9 mouse cellular contexts compared by ENCODE assay signal in the genomic region with DNA sequence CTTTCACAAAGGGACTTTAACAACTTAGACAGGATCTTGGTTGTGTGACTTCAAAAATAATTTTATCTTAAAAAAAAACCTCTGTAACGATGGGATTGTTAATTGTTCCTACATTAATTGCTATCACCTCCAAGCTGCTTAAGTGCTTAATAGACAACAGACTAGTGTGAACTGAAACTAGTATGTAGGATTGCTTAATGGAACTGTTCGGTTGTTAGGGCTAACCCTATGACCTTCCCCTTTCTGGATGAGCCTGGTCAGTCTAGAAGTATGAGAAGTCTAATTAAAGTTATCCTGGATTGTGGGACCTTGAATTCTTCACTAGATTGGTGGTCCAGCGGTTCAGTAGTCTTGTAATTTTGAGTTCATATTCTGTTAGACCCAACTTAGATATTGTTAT. TPM values are rescaled to one million over a fixed set of nuclear protein-coding genes. Genes with fewer than 3 reads are reported as not detected.
DNase-seq lines count a peak whose midpoint lies in the region; ATAC-seq and TF ChIP-seq lines count a peak whose summit lies in the region.
"Had no signal": no experiment of that assay in that cellular context is flagged by ENCODE, and none has a peak within 500 bp of the region (broad histone marks: within the 10 kb centered on the region; RNA-seq: fewer than 3 reads in every experiment).

No protein-coding gene starts in this region.

- peak overlapping the region; percentile 87 for H3K4me2 ChIP-seq in heart, embryonic 15.5 days

- no peaks in the 10 kb centered on the region for H3K27me3 ChIP-seq in heart, embryonic 15.5 days
- no peaks in the 10 kb centered on the region for H3K27me3 ChIP-seq in ES-Bruce4 (ENCODE audit: control insufficient read depth, insufficient read depth, low read length, poor library complexity, severe bottlenecking)
- H3K27me3 ChIP-seq in midbrain, embryonic 10.5 days (ENCODE audit: low read depth, poor library complexity, severe bottlenecking) = no peaks in the 10 kb centered on the region

- peaks cover 24% of the 10 kb centered on the region for H3K4me1 ChIP-seq in heart, embryonic 15.5 days (replicated peaks)
- H3K4me1 ChIP-seq in ES-Bruce4 (ENCODE audit: control insufficient read depth, insufficient read depth, low read length) = no peaks in the 10 kb centered on the region
- H3K4me1 ChIP-seq in midbrain, embryonic 10.5 days = peaks cover 31% of the 10 kb centered on the region

- no peak overlapping the region for H3K27ac ChIP-seq in heart, embryonic 15.5 days
- no peak overlapping the region for H3K27ac ChIP-seq in ES-Bruce4 (ENCODE audit: insufficient read depth, low read length)
- no peak overlapping the region for H3K27ac ChIP-seq in midbrain, embryonic 10.5 days (replicated peaks)

- WGBS in heart, embryonic 15.5 days = 80% methylated on average over 3 of the region's 3 CpGs
- 94% methylated on average over 3 of the region's 3 CpGs for WGBS in midbrain, embryonic 10.5 days

- no peak for DNase-seq in heart, postnatal 4 days
- DNase-seq in midbrain, embryonic 10.5 days (ENCODE audit: low spot score) = no peak
- no peak for DNase-seq in gastrocnemius, postnatal 4 days (ENCODE audit: low spot score in 2 of 2)
- DNase-seq in adrenal gland, postnatal 10 days = no peak
- DNase-seq in frontal cortex, adult 2 months (ENCODE audit: extremely low spot score in 1 of 2, low spot score in 1 of 2) = no peak
- DNase-seq: right cerebral cortex, postnatal 4 days had no signal

- TF ChIP-seq CTCF in ES-Bruce4 (IDR thresholded peaks at IDR 0.05; ENCODE audit: low read depth, low read length) = no peak

- H3K9me3 ChIP-seq in heart, embryonic 15.5 days (replicated peaks) = no peaks in the 10 kb centered on the region
- no peaks in the 10 kb centered on the region for H3K9me3 ChIP-seq in ES-Bruce4 (replicated peaks; ENCODE audit: control insufficient read depth, insufficient read depth, low read length, poor library complexity, severe bottlenecking)
- H3K9me3 ChIP-seq in midbrain, embryonic 10.5 days (replicated peaks) = no peaks in the 10 kb centered on the region

- ATAC-seq in heart, embryonic 15.5 days (replicated peaks; ENCODE audit: insufficient number of reproducible peaks, insufficient read depth, low FRiP score, low read depth) = no peak
- peak; percentile 63 for ATAC-seq in granulocyte monocyte progenitor cell, adult 5-6 weeks (replicated peaks; ENCODE audit: poor library complexity, severe bottlenecking)

- H3K36me3 ChIP-seq in heart, embryonic 15.5 days = no peaks in the 10 kb centered on the region
- H3K36me3 ChIP-seq in ES-Bruce4 (ENCODE audit: control insufficient read depth, insufficient read depth, low read length, poor library complexity, severe bottlenecking) = peaks cover 20% of the 10 kb centered on the region
- peaks cover 4% of the 10 kb centered on the region; the same call in 1 of the 2 replicates for H3K36me3 ChIP-seq in midbrain, embryonic 10.5 days

- TF ChIP-seq POLR2A in ES-Bruce4 (IDR thresholded peaks at IDR 0.05; ENCODE audit: insufficient read depth, low read length) = no peak

- H3K9ac ChIP-seq in heart, embryonic 15.5 days = peak overlapping the region; percentile 97; the same call in 1 of the 2 replicates
- peak overlapping the region; percentile 93 for H3K9ac ChIP-seq in ES-Bruce4 (ENCODE audit: low read depth, poor library complexity, severe bottlenecking)

- no peak for TF ChIP-seq EP300 in ES-Bruce4 (IDR thresholded peaks at IDR 0.05; ENCODE audit: insufficient read depth, low read depth, low read length)

- H3K4me3 ChIP-seq in heart, embryonic 15.5 days = peak overlapping the region; percentile 99
- no peak overlapping the region for H3K4me3 ChIP-seq in ES-Bruce4 (ENCODE audit: low read depth, low read length)
- H3K4me3 ChIP-seq in midbrain, embryonic 10.5 days = peak overlapping the region; percentile 100

RNA-seq across cellular contexts. Expression of a gene that starts 1.7 kb away (rescaled TPM):
- polyA plus RNA-seq in heart, embryonic 15.5 days (2015; fragmentation: Nextera tagmentation; extraction: Ambion mirVana) = 285 and 316 TPM in 2 replicates
- 100 to 1,000 TPM; 282 to 294 TPM for total RNA-seq in heart, postnatal 4 days (2021)
- 231 and 247 TPM in 2 replicates for polyA plus RNA-seq in ES-Bruce4 (2011; ENCODE audit: insufficient read depth, insufficient read length, low read depth, missing spikeins)
- 251 and 283 TPM in 2 replicates for total RNA-seq in granulocyte monocyte progenitor cell, adult 5-6 weeks (2014; fragmentation: Nextera tagmentation)
- total RNA-seq in granulocyte monocyte progenitor cell, adult 5-6 weeks (2017) = 269 and 301 TPM in 2 replicates
- 221 and 223 TPM in 2 replicates for polyA plus RNA-seq in midbrain, embryonic 10.5 days (2016; fragmentation: Nextera tagmentation; extraction: Ambion mirVana)
- total RNA-seq in gastrocnemius, postnatal 4 days (2021) = 100 to 1,000 TPM; 265 to 276 TPM
- 100 to 1,000 TPM; 351 to 364 TPM for total RNA-seq in adrenal gland, postnatal 10 days (2021)
- polyA plus RNA-seq in frontal cortex, adult 2 months (2012; rRNA removed) = 391 and 397 TPM in 2 replicates

RNA-seq across cellular contexts. Expression of a gene that starts 39.7 kb away (rescaled TPM):
- 12.5 and 13.6 TPM in 2 replicates for polyA plus RNA-seq in heart, embryonic 15.5 days (2015; fragmentation: Nextera tagmentation; extraction: Ambion mirVana)
- total RNA-seq in heart, postnatal 4 days (2021) = 1 to 10 TPM; 6.1 TPM
- polyA plus RNA-seq in ES-Bruce4 (2011; ENCODE audit: insufficient read depth, insufficient read length, low read depth, missing spikeins) = 29.0 and 35.2 TPM in 2 replicates
- not detected in 2 replicates for total RNA-seq in granulocyte monocyte progenitor cell, adult 5-6 weeks (2014; fragmentation: Nextera tagmentation)
- 0.56 TPM in 1 of 2 replicates, not detected in the other for total RNA-seq in granulocyte monocyte progenitor cell, adult 5-6 weeks (2017)
- polyA plus RNA-seq in midbrain, embryonic 10.5 days (2016; fragmentation: Nextera tagmentation; extraction: Ambion mirVana) = 19.9 and 22.3 TPM in 2 replicates
- 10 to 100 TPM in 1 of 2 experiments, 1 to 10 TPM in 1; 8.2 to 10.6 TPM for total RNA-seq in gastrocnemius, postnatal 4 days (2021)
- 10 to 100 TPM; 10.3 to 13.4 TPM for total RNA-seq in adrenal gland, postnatal 10 days (2021)
- polyA plus RNA-seq in frontal cortex, adult 2 months (2012; rRNA removed) = 7.0 TPM in 2 replicates

RNA-seq across cellular contexts. Expression of a gene that starts 55.3 kb away (rescaled TPM):
- polyA plus RNA-seq in heart, embryonic 15.5 days (2015; fragmentation: Nextera tagmentation; extraction: Ambion mirVana) = 88.5 and 97.8 TPM in 2 replicates
- total RNA-seq in heart, postnatal 4 days (2021) = 10 to 100 TPM; 76.7 to 80.0 TPM
- 68.0 and 83.3 TPM in 2 replicates for polyA plus RNA-seq in ES-Bruce4 (2011; ENCODE audit: insufficient read depth, insufficient read length, low read depth, missing spikeins)
- total RNA-seq in granulocyte monocyte progenitor cell, adult 5-6 weeks (2014; fragmentation: Nextera tagmentation) = 69.2 and 91.5 TPM in 2 replicates
- 76.6 and 97.6 TPM in 2 replicates for total RNA-seq in granulocyte monocyte progenitor cell, adult 5-6 weeks (2017)
- 77.9 and 83.2 TPM in 2 replicates for polyA plus RNA-seq in midbrain, embryonic 10.5 days (2016; fragmentation: Nextera tagmentation; extraction: Ambion mirVana)
- 100 to 1,000 TPM in 1 of 2 experiments, 10 to 100 TPM in 1; 99.9 to 112 TPM for total RNA-seq in gastrocnemius, postnatal 4 days (2021)
- total RNA-seq in adrenal gland, postnatal 10 days (2021) = 100 to 1,000 TPM in 1 of 2 experiments, 10 to 100 TPM in 1; 85.9 to 107 TPM
- polyA plus RNA-seq in frontal cortex, adult 2 months (2012; rRNA removed) = 43.7 and 53.5 TPM in 2 replicates

RNA-seq across cellular contexts. Expression of a gene that starts 55.4 kb away (rescaled TPM):
- polyA plus RNA-seq in heart, embryonic 15.5 days (2015; fragmentation: Nextera tagmentation; extraction: Ambion mirVana) = 22.3 and 25.4 TPM in 2 replicates
- 10 to 100 TPM; 14.0 TPM for total RNA-seq in heart, postnatal 4 days (2021)
- polyA plus RNA-seq in ES-Bruce4 (2011; ENCODE audit: insufficient read depth, insufficient read length, low read depth, missing spikeins) = 44.1 and 44.8 TPM in 2 replicates
- total RNA-seq in granulocyte monocyte progenitor cell, adult 5-6 weeks (2014; fragmentation: Nextera tagmentation) = 26.4 and 28.0 TPM in 2 replicates
- 17.1 and 20.2 TPM in 2 replicates for total RNA-seq in granulocyte monocyte progenitor cell, adult 5-6 weeks (2017)
- polyA plus RNA-seq in midbrain, embryonic 10.5 days (2016; fragmentation: Nextera tagmentation; extraction: Ambion mirVana) = 58.8 and 60.7 TPM in 2 replicates
- 10 to 100 TPM; 13.9 to 15.9 TPM for total RNA-seq in gastrocnemius, postnatal 4 days (2021)
- 10 to 100 TPM; 17.9 to 21.0 TPM for total RNA-seq in adrenal gland, postnatal 10 days (2021)
- polyA plus RNA-seq in frontal cortex, adult 2 months (2012; rRNA removed) = 32.5 and 34.8 TPM in 2 replicates

Comparison
In these comparisons a context has a peak if more than half of its experiments do, and no peak if none do; other contexts are left out.
1. RNA of a gene that starts 39.7 kb away (total RNA-seq): 10.3 to 13.4 TPM in adrenal gland, postnatal 10 days, 8.2 to 10.6 TPM in gastrocnemius, postnatal 4 days and 6.1 TPM in heart, postnatal 4 days; 0.56 TPM in granulocyte monocyte progenitor cell, adult 5-6 weeks; every median in the first group is over 4 times any median in the second.